Mouse (Mus musculus) forelimb bud, embryonic 11.5 days (tissue): ENCODE results near the gene Crbn.

Source experiments
- DNase-seq: peaks from one replicate; pipeline ENCODE4 v3.0.0-alpha.2; 2012; ENCODE audit warnings: low read depth, low spot score

Crbn gene

GRCm38 (mm10) chr6:106765892-106766291 lies 34.0 kb downstream of the Crbn start:
- no peak for DNase-seq

- no peak for DNase-seq
These were observed 38.4 kb downstream of the Crbn start for GRCm38 (mm10) chr6:106761486-106761885.

- DNase-seq, result no peak
These were observed 39.2 kb downstream of the Crbn start for GRCm38 (mm10) chr6:106760473-106761218.

- no peak for DNase-seq
These were observed 41.6 kb downstream of the Crbn start for GRCm38 (mm10) chr6:106758299-106758698.

GRCm38 (mm10) chr6:106750291-106750690 lies 49.6 kb downstream of the Crbn start:
- DNase-seq, result no peak

- DNase-seq, result no peak
These were observed 50.9 kb downstream of the Crbn start, which contains the start of gene Il5ra for GRCm38 (mm10) chr6:106748887-106749388. TSS of gene Il5ra (minus strand) at chr6:106749037.

GRCm38 (mm10) chr6:106747804-106748203 lies 52.1 kb downstream of the Crbn start:
- no peak for DNase-seq

GRCm38 (mm10) chr6:106747251-106747650 lies 52.6 kb downstream of the Crbn start:
- no peak for DNase-seq

GRCm38 (mm10) chr6:106745673-106746394 lies 54.0 kb downstream of the Crbn start:
- peak; percentile 9 for DNase-seq

- DNase-seq, result no peak
These were observed 56.2 kb downstream of the Crbn start for GRCm38 (mm10) chr6:106743556-106744233.

- no peak for DNase-seq
These were observed 59.5 kb downstream of the Crbn start for GRCm38 (mm10) chr6:106740244-106740825.

GRCm38 (mm10) chr6:106738229-106738628 lies 61.6 kb downstream of the Crbn start:
- DNase-seq, result no peak

- no peak for DNase-seq
These were observed 67.3 kb downstream of the Crbn start for GRCm38 (mm10) chr6:106732563-106732962.
